Mouse (Mus musculus) embryonic facial prominence, embryonic 12.5 days (tissue): ENCODE data around the gene Gm20696. TPM values are rescaled to one million over a fixed set of nuclear protein-coding genes. Genes with fewer than 3 reads are reported as not detected.

Source experiments
- ATAC-seq: fragments of 200-750 bp; cut with Nextera tagmentation; 2 replicates; pipeline ENCODE4 v1.8.0; 2017; ENCODE audit not compliant: insufficient number of reproducible peaks, insufficient read depth, low FRiP score, low TSS enrichment
- H3K27ac ChIP-seq: fragments of 300-500 bp; sonication (generic); 2 replicates; pipeline ENCODE4 v1.5.1; 2016; ENCODE audit warnings: mild to moderate bottlenecking
- H3K27me3 ChIP-seq: fragments of 300-500 bp; sonication (generic); 2 replicates; pipeline ENCODE4 v1.6.1; 2016; ENCODE audit warnings: mild to moderate bottlenecking, moderate library complexity
- H3K36me3 ChIP-seq: fragments of 300-500 bp; sonication (generic); 2 replicates; pipeline ENCODE4 v1.6.1; 2016; ENCODE audit warnings: mild to moderate bottlenecking
- H3K4me1 ChIP-seq: fragments of 300-500 bp; sonication (generic); 2 replicates; pipeline ENCODE4 v1.6.1; 2016
- H3K4me2 ChIP-seq: fragments of 300-500 bp; sonication (generic); replicated peaks from 2 replicates; pipeline ENCODE4 v1.6.1; 2016; ENCODE audit warnings: mild to moderate bottlenecking, moderate library complexity
- H3K4me3 ChIP-seq: fragments of 300-500 bp; sonication (generic); 2 replicates; pipeline ENCODE4 v1.5.1; 2016; ENCODE audit warnings: mild to moderate bottlenecking
- H3K9ac ChIP-seq: fragments of 300-500 bp; sonication (generic); 2 replicates; pipeline ENCODE4 v1.6.1; 2016; ENCODE audit warnings: mild to moderate bottlenecking, moderate library complexity
- H3K9me3 ChIP-seq: fragments of 300-500 bp; sonication (generic); 2 replicates; pipeline ENCODE4 v1.6.1; 2016; ENCODE audit warnings: mild to moderate bottlenecking, moderate library complexity
- WGBS: fragments of 180-500 bp; shearing (Covaris S2); methylation state at CpG from one replicate; pipeline ENCODE4 v1.1.7; 2016; 5-methylcytosine and 5-hydroxymethylcytosine counted together
- polyA plus RNA-seq: library from polyadenylated mRNA; unstranded; fragments of >200 nt; fragmentation: Nextera tagmentation; extraction: Ambion mirVana; gene quantifications from 2 replicates; pipeline ENCODE4 v1.2.1, GENCODE M21; 2016

Gene Gm20696
- polyA plus RNA-seq = 7.4 and 7.5 TPM in 2 replicates

DNA sequence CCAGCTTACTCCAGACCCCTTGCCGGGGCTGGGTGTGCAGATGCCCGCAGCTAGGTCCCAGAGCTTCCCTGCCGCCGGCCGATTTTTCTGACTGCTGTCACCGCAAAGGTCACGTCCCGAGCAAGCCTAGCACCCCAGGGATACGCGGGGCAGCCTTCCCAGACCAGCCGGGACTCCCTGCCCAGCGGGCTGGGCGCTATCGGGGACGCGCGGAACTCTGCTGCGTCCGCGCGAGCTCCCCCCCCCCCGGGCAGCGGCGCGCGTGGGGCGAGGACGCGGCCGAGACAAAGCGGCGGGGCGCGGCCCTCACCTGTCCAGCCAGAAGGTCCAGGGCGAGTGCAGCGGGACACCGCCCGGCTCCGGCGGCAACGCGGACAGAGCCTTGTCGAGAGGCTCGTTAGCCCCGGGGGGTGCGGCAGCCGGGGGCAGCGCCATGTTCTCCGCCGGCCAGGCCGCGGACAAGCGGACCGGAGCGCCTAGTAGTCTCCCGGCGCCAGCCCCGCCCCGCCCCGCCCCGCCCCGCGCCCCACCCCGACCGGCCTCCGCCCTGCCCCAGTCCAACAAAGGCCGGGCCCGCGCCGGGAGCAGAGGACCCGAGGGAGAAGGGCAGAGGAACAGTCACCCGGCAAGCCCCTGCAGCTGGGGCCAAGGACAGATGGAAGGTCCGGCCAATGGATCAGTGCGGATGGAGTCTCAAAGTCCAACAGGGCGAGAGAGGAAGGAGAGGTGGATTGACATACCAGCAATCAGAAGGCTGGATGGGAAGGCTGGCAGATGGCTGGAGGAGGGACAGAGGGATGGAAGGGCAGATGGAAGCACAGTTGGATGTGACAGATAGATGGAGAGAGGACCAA, at the start of gene Gm20696, which contains the start of gene Eif4e3:
Gm20696 (minus strand) TSS at position 480 of the 854 bp plus-strand sequence.
Eif4e3 (minus strand) TSS at position 454 of the 854 bp plus-strand sequence.
- Histone ChIP-seq H3K27me3 (no peaks in the 10 kb centered on the region), H3K9ac (peak within 1 kb of the TSS; percentile 76), H3K4me2 (peak within 1 kb of the TSS; percentile 78), H3K4me1 (peaks cover 30% of the 10 kb centered on the region), H3K27ac (peak within 1 kb of the TSS; percentile 52), H3K4me3 (peak within 1 kb of the TSS; percentile 72), H3K36me3 (no peaks in the 10 kb centered on the region), H3K9me3 (no peaks in the 10 kb centered on the region)
- WGBS = under 1% methylated on average over 60 of the region's 75 CpGs
- ATAC-seq = peak; percentile 65

DNA sequence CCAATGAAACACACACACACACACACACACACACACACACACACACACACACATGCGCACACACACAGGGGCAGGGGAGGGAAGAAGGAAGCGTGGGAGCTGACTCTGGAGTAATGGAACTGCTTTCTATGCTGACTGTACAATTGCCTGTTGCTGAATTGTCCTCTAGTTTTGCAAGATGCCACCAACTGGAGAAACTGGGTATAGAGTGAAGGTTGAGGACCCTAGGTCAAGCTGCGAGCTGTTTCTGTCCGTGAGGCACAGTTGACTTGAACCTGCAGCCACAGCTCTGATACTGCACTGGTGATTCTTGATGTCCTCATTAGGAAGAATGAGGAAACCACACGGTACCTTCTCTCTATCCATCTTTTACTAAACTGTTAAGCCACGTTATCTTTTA, 49.3 kb upstream of the Gm20696 start:
- 66% methylated on average over 5 of the region's 6 CpGs for WGBS

DNA sequence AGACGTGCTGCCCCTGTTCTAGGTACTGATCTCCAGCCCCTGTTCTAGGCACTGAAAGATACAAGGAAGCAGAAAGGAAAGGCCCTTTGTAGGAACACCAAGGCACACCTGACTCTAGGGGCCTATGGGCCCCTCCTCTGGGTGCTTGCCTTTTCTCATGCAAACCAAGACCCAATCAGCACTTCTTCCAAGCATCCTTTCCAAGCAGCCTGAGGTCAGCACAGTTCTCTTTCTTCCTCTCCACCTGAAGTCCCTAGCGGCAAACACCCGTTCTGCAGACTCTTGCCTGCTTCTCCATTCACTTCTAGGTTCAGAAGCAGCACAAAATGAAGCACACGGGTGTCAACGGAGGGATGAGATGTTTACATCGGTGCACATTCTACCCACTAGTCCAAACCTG, 48.6 kb upstream of the Gm20696 start:
- no peaks in the 10 kb centered on the region for H3K9me3 ChIP-seq
- ATAC-seq = no peak
- H3K9ac ChIP-seq = no peak overlapping the region
- 64% methylated on average over 6 of the region's 6 CpGs for WGBS
- H3K4me1 ChIP-seq = no peaks in the 10 kb centered on the region
- H3K4me3 ChIP-seq = no peak overlapping the region
- no peaks in the 10 kb centered on the region for H3K36me3 ChIP-seq
- H3K27ac ChIP-seq = no peak overlapping the region
- H3K27me3 ChIP-seq = 0 out of 2 replicates have a peak, but pooled peaks cover 5% of the 10 kb centered on the region
- H3K4me2 ChIP-seq = no peak overlapping the region

More for the DNA sequence above, 49.3 kb upstream of the Gm20696 start:
- Histone ChIP-seq H3K4me3 (no peak overlapping the region), H3K9me3 (no peaks in the 10 kb centered on the region), H3K27me3 (0 out of 2 replicates have a peak, but pooled peaks cover 5% of the 10 kb centered on the region), H3K36me3 (no peaks in the 10 kb centered on the region), H3K27ac (no peak overlapping the region), H3K9ac (no peak overlapping the region), H3K4me2 (no peak overlapping the region), H3K4me1 (no peaks in the 10 kb centered on the region)
- ATAC-seq = no peak

DNA sequence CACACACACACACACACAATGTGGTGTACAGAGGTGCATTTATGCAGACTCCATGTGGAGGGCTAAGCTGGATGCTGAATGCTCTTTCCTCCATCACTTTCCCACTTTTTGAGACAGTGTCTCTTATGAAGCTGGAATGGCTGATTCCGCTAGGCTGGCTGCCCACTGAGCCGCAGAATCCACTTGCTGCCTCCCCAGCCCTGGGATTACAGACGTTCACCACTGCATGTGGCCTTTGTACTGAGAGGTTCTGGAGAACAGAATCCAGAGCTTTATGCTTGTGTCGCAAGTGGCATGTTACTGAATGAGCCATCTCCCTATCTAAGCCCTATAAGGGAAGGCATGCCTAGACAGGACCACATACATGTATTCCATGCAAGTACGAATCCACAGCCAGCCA, 46.7 kb upstream of the Gm20696 start:
- no peak for ATAC-seq
- 79% methylated on average over 5 of the region's 5 CpGs for WGBS

DNA sequence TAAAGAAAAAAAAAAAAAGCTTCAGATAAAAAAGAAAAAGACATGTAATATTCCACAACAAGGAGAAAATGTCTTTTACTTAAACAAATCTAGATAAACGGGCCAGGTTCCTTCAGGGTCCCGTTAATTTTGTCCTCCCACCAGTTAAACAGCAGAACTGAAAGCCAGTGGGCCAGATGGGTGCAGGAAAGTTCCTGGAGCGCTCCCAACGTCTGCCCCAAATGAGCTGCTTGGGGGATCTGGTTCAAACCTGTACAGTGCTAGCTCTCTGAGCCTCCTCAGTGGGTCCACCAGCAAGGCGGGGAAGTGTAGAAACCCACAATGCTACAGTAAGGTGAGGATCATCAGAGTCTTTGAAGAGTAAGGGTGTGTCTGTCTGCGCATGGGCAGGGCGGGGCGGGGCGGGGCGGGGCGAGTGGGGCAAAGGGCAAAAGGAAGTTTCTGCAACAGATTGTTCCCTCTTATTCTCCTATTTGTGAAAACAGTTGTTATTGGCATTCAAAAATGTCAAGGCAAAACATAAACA, 45.0 kb upstream of the Gm20696 start:
- Histone ChIP-seq H3K36me3 (no peaks in the 10 kb centered on the region), H3K27ac (no peak overlapping the region), H3K4me3 (no peak overlapping the region), H3K27me3 (0 out of 2 replicates have a peak, but pooled peaks cover 5% of the 10 kb centered on the region), H3K4me2 (no peak overlapping the region), H3K9me3 (no peaks in the 10 kb centered on the region), H3K4me1 (no peaks in the 10 kb centered on the region), H3K9ac (no peak overlapping the region)
- ATAC-seq = no peak
- 68% methylated on average over 11 of the region's 11 CpGs for WGBS

More for the DNA sequence above, 46.7 kb upstream of the Gm20696 start:
- no peaks in the 10 kb centered on the region for H3K4me1 ChIP-seq
- H3K36me3 ChIP-seq = no peaks in the 10 kb centered on the region
- no peak overlapping the region for H3K27ac ChIP-seq
- no peak overlapping the region for H3K4me2 ChIP-seq
- H3K27me3 ChIP-seq = 0 out of 2 replicates have a peak, but pooled peaks cover 5% of the 10 kb centered on the region
- H3K9me3 ChIP-seq = no peaks in the 10 kb centered on the region
- no peak overlapping the region for H3K9ac ChIP-seq
- H3K4me3 ChIP-seq = no peak overlapping the region

DNA sequence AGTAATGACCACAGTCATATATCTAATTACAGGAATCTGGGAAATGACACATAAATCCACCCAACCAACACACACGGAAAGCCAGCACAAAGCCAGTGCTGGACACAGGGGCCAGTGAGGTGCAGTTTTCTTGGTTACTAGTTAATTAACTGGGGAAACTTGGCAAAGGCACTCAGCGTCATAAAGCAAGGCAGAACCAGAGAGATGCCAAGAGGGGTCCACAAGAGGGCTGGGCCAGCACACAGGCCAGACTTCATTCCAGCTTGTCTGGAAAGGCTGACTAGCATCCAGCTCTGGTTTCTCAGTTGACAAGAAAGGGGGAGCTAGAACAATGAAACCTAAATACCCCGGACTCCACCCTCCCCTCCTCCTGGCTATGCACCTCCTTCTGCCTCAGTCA, 33.9 kb upstream of the Gm20696 start:
- no peak for ATAC-seq
- Histone ChIP-seq H3K27ac (no peak overlapping the region), H3K4me2 (no peak overlapping the region)

DNA sequence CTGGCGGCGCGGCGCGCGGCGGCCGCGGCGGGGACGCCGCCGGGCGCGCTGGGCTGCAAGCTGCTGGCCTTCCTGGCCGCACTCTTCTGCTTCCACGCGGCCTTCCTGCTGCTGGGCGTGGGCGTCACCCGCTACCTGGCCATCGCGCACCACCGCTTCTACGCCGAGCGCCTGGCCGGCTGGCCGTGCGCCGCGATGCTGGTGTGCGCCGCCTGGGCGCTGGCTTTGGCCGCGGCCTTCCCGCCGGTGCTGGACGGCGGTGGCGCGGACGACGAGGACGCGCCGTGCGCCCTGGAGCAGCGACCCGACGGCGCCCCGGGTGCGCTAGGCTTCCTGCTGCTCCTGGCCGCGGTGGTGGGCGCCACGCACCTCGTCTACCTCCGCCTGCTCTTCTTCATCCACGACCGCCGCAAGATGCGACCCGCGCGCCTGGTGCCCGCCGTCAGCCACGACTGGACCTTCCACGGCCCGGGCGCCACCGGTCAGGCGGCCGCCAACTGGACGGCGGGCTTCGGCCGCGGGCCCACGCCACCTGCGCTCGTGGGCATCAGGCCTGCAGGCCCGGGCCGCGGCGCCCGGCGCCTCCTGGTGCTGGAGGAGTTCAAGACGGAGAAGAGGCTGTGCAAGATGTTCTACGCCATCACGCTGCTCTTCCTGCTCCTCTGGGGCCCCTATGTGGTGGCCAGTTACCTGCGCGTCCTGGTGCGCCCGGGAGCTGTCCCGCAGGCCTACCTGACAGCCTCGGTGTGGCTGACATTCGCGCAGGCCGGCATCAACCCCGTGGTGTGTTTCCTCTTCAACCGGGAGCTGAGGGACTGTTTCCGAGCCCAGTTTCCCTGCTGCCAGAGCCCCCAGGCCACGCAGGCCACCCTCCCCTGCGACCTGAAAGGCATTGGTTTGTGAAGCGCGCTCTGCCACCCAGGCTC, 26.6 kb upstream of the Gm20696 start:
- Histone ChIP-seq H3K36me3 (no peaks in the 10 kb centered on the region), H3K4me3 (peak overlapping the region; percentile 76), H3K27me3 (peaks cover 61% of the 10 kb centered on the region), H3K9me3 (no peaks in the 10 kb centered on the region), H3K27ac (peak overlapping the region; percentile 68; the same call in 1 of the 2 replicates), H3K4me1 (peaks cover 15% of the 10 kb centered on the region), H3K9ac (peak overlapping the region; percentile 88), H3K4me2 (peak overlapping the region; percentile 94)
- WGBS = 2% methylated on average over 93 of the region's 110 CpGs
- ATAC-seq = 0 out of 2 replicates have a peak, but pooled peaks have one; percentile 13

More for the DNA sequence above, 33.9 kb upstream of the Gm20696 start:
- no peaks in the 10 kb centered on the region for H3K9me3 ChIP-seq
- H3K27me3 ChIP-seq = peaks cover 19% of the 10 kb centered on the region; the same call in 1 of the 2 replicates
- no peak overlapping the region for H3K9ac ChIP-seq
- WGBS = 51% methylated on average over 3 of the region's 3 CpGs
- peaks cover 4% of the 10 kb centered on the region; the same call in 1 of the 2 replicates for H3K4me1 ChIP-seq
- H3K4me3 ChIP-seq = no peak overlapping the region
- no peaks in the 10 kb centered on the region for H3K36me3 ChIP-seq

DNA sequence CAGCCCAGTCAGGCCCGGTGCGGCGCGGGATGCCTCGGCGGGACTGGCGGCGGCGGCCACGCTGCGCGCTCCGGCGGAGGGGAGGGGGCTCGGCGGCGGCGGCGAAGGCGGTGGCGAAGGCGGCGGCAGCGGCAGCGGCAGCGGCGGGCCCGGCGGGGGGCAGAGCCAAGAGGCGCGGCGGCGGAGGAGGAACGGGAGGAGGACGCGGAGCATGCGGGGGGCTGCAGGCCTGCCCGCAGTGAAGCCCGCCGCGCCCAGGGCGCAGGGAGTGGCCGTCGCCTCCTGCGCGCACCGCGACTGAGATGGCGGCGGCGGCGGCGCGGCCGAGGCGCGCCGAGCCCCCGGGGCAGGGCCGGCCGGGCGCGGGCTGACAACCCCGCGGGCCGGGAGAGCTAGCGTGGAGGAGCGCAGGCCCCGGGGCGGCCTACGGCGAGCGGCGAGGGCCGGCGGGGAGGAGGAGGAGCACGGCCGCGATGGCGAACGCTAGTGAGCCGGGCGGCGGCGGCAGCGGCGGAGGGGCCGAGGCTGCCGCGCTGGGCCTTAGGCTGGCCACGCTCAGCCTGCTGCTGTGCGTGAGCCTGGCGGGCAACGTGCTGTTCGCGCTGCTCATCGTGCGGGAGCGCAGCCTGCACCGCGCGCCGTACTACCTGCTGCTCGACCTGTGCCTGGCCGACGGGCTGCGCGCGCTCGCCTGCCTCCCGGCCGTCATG, 25.8 kb upstream of the Gm20696 start, which contains the start of gene Gpr27:
Gpr27 (plus strand) TSS at position 474 of the 710 bp plus-strand sequence.
- H3K27me3 ChIP-seq = peaks cover 53% of the 10 kb centered on the region
- H3K9me3 ChIP-seq = no peaks in the 10 kb centered on the region
- peaks cover 15% of the 10 kb centered on the region for H3K4me1 ChIP-seq
- ATAC-seq = peak; percentile 57
- under 1% methylated on average over 64 of the region's 112 CpGs for WGBS
- peak within 1 kb of the TSS; percentile 88 for H3K9ac ChIP-seq
- peak within 1 kb of the TSS; percentile 68 for H3K27ac ChIP-seq
- no peaks in the 10 kb centered on the region for H3K36me3 ChIP-seq
- peak within 1 kb of the TSS; percentile 94 for H3K4me2 ChIP-seq
- H3K4me3 ChIP-seq = peak within 1 kb of the TSS; percentile 76

DNA sequence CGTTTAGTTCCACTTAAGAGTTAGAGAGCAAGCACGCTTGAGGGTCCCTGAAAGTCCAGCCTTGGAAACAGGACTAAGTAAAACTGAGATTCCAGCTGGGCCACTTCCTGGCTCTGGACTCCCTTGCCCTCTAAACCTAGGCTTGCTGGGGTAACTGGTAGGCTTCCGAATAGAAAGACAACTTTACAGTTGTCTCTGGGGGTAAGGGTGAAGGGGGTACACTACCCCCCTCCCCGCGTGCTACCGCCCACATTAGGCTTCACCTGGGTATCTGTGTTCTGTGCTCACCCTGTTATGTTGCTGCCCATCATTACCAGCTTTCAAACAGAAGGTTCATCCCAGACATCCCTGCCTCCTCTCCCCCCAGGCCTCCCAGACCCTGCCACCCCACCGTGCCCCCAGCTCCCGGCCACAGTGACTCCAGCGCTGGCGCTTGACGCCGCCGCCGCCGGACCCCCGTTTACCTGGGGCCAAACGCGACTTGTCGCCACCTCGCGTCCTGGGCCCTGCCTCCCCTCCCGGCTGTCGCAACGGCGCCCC, 25.1 kb upstream of the Gm20696 start:
- 0 out of 2 replicates have a peak, but pooled peaks have one; percentile 17 for ATAC-seq
- peak overlapping the region; percentile 68; the same call in 1 of the 2 replicates for H3K27ac ChIP-seq
- H3K36me3 ChIP-seq = no peaks in the 10 kb centered on the region
- peak overlapping the region; percentile 76 for H3K4me3 ChIP-seq
- peak overlapping the region; percentile 88 for H3K9ac ChIP-seq
- peaks cover 15% of the 10 kb centered on the region for H3K4me1 ChIP-seq
- H3K27me3 ChIP-seq = peaks cover 53% of the 10 kb centered on the region
- 6% methylated on average over 24 of the region's 25 CpGs for WGBS
- H3K9me3 ChIP-seq = no peaks in the 10 kb centered on the region
- peak overlapping the region; percentile 94 for H3K4me2 ChIP-seq

DNA sequence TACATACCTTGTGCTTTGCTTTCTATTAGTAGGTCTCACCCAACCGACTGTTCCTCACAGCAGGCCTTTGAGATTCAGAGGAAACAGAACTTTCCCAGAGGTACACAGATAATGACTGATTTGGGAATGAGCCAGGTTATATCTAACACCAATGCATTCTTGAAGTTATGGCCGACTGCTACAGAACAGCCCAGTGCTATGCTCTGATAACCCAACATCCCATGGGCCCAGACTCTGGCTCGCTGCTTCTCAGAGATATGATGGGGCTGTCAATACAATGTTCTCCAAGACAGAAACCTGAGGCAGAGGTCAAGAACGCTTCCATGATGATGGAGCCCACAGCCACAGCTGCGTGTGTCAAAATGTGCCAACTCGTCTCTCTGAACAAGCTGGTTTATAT, 21.9 kb upstream of the Gm20696 start:
- no peak overlapping the region for H3K9ac ChIP-seq
- H3K27ac ChIP-seq = no peak overlapping the region
- ATAC-seq = no peak
- H3K36me3 ChIP-seq = no peaks in the 10 kb centered on the region
- H3K4me2 ChIP-seq = no peak overlapping the region
- no peak overlapping the region for H3K4me3 ChIP-seq
- H3K9me3 ChIP-seq = no peaks in the 10 kb centered on the region
- peaks cover 8% of the 10 kb centered on the region for H3K4me1 ChIP-seq
- H3K27me3 ChIP-seq = peaks cover 29% of the 10 kb centered on the region
- 83% methylated on average over 6 of the region's 6 CpGs for WGBS
